Mouse (Mus musculus) right cerebral cortex, postnatal 25 days (tissue): ENCODE measurements at regions not wholly inside any gene's neighbourhood (a gene's known extent, or its start where the extent isn't known, plus 50 kb on each side); places are given as distances from the start of the nearest gene placed in this dataset.
A peak's percentile ranks its signal among the peaks of the same experiment; 100 is the strongest.

Experiments used
- DNase-seq: peaks from one replicate; pipeline ENCODE4 v3.0.0; 2022

GRCm38 (mm10) chr10:37079535-37079934 is 59.2 kb downstream of the Marcks start:
- DNase-seq, result no peak

- DNase-seq, result peak; percentile 22
Measured at GRCm38 (mm10) chr10:37078439-37078838, 60.3 kb downstream of the Marcks start.

GRCm38 (mm10) chr10:37077741-37078140 is 61.0 kb downstream of the Marcks start:
- no peak for DNase-seq

- peak; percentile 23 for DNase-seq
Measured at GRCm38 (mm10) chr10:37072834-37073233, 65.9 kb downstream of the Marcks start.

GRCm38 (mm10) chr10:37072061-37072460 is 66.7 kb downstream of the Marcks start:
- DNase-seq, result no peak

GRCm38 (mm10) chr10:37071420-37071819 is 67.3 kb downstream of the Marcks start:
- no peak for DNase-seq
